Mouse (Mus musculus): ENCODE measurements at regions not wholly inside any gene's neighbourhood (a gene's known extent, or its start where the extent isn't known, plus 50 kb on each side); places are given as distances from the start of the nearest gene placed in this dataset.
A peak's percentile ranks its signal among the peaks of the same experiment; 100 is the strongest.

GRCm38 (mm10) chr13:82562576-82562975, 779.7 kb downstream of the Cetn3 start:
- DNase-seq (ENCODE audit: low read depth, low spot score), result no peak

DNA sequence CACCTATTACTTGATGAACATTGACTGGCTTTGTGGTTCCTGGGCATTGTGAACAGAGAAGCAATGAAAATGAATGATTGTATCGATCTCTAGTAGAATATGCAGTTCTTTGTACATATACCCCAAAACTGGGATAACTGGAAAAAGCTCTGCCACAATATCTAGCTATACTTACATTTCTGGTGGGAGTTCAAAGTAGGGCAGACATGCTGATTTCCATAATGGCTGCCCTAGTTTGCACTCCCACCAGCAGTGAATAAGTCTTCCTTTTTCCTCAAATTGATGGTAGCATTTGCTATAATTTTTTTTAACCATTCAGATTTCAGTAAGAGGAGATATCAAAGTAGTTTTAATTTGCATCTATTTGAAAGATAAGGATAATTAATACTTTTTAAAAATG, 788.0 kb downstream of the Cetn3 start:
- DNase-seq (ENCODE audit: low read depth, low spot score), result no peak

DNA sequence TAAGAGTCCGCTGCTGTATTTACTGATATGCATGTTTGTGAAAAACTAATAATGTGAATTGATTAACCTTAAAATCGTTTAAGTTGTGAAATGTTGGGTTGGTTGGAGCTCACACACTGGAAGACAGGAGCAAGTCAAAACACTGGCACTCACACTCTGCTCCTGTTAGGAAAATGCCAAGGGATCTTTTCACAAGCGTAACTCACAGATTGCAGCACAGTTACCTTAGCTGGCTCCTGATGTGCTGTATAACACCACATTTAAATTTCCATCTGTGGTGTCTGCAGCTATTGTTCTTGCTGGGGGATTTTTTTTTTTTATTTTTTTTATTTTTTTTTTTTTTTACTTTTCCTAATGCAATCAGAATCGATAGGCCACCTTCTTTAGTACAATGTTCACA, 795.1 kb downstream of the Cetn3 start:
- DNase-seq (ENCODE audit: low read depth, low spot score), result no peak

- no peak for DNase-seq (ENCODE audit: low read depth, low spot score)
Measured at GRCm38 (mm10) chr13:82586335-82586734, 803.5 kb downstream of the Cetn3 start.

DNA sequence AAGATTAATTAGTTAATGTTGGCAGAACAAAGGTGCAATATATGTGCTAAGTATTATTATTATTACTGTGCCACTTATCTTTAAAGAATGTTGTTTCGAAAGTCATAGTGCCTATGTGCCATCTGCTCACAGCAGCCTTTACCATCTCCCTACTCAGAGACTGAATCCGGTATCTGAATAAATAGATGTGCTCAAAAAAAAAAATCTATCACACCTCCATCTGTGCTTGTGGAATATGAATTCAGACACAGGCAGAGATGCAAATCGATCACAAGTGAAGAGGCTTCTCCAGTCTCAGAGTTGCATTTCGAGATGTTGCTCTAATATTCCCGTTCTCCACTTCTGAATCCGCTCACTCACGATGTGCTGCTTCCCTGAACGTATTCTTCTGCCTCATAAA, 811.0 kb downstream of the Cetn3 start:
- DNase-seq (ENCODE audit: low read depth, low spot score), result no peak

- no peak for DNase-seq (ENCODE audit: low read depth, low spot score)
Measured at GRCm38 (mm10) chr13:82595566-82595965, 812.7 kb downstream of the Cetn3 start.

DNA sequence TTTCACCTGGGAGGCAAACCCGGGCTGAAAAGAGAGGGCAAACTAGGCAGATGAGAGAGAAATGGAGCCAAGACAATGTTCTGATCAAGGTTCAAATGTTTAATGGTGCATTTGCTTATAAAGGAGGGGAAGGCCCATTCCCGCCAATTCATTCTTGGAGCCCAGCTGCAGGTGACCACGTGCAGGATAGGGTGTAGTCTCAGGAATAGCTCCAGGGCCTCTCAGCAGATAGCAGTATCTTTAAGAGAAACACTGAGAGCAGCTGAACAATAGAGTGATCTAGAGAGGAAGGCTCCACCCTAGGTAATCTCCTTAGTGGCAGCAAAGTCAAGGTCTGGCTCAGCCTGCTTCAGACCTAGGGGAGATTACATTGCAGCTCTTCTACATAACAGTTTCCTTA, 823.0 kb downstream of the Cetn3 start:
- peak; percentile 79 for DNase-seq (ENCODE audit: low read depth, low spot score)

DNA sequence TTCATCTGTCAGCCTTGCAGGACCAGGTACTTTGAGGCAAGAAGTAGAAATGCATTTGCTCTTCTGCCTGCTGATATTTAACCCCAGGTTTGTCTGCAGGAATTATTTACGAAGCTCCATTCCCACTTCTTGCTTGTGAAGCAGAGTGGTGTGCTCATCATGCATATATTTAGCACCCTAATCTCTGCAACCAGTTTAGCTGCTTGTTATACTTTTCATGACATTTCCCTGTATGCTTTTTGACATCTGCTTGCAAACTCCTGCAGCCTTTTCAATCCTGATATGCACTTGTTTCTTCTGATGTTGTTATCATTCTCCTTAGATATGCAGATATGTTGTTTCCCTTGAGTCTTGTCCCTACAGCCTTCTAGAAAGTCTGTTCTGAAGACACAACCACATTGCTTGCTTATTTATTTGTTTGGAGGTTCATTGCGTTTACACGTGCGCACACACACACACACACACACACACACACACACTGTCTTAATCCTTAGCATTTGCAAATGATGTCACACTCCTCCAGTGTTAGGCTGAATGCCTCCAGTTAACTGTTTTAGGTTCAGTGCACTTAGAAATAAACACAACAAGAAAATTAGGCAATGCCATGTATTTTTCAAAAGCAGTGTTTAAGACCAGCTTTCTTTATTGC, 836.3 kb downstream of the Cetn3 start:
- no peak for DNase-seq (ENCODE audit: low read depth, low spot score)

- DNase-seq (ENCODE audit: low read depth, low spot score), result no peak
Measured at GRCm38 (mm10) chr13:82620036-82620435, 837.2 kb downstream of the Cetn3 start.

- no peak for DNase-seq (ENCODE audit: low read depth, low spot score)
Measured at GRCm38 (mm10) chr13:82620749-82621148, 837.9 kb downstream of the Cetn3 start.

- DNase-seq (ENCODE audit: low read depth, low spot score), result peak; percentile 94
Measured at GRCm38 (mm10) chr13:82628727-82629126, 845.9 kb downstream of the Cetn3 start.
